Mouse (Mus musculus) megakaryocyte, adult 5-6 weeks (primary cell): ENCODE data around the gene Tmem200b. TPM values are rescaled to one million over a fixed set of nuclear protein-coding genes. Genes with fewer than 3 reads are reported as not detected.

Source experiments
- ATAC-seq: 2 replicates; pipeline ENCODE4 v1.8.0; 2016; ENCODE audit warnings: mild to moderate bottlenecking, inconsistent platforms; ENCODE audit not compliant: poor library complexity, severe bottlenecking
- total RNA-seq, 2 experiments: library from RNA; stranded (forward) in 1 of 2; stranded (reverse) in 1 of 2; fragments of 153-499, 151-499 nt in 1 of 2; fragments of 221-1000, 200-1000 nt in 1 of 2; gene quantifications; 2 replicates each; pipeline versions ENCODE4 v1.2.3 to v1.2.4; 2015 to 2017

Tmem200b gene
- total RNA-seq, 2 experiments from 2014 or later = not detected

- ATAC-seq = peak; percentile 84
Measured at GRCm38 (mm10) chr4:131910237-131910994, 11.2 kb upstream of the Tmem200b start.

GRCm38 (mm10) chr4:131911521-131911920, 10.1 kb upstream of the Tmem200b start:
- ATAC-seq = no peak

GRCm38 (mm10) chr4:131913526-131913925, 8.0 kb upstream of the Tmem200b start:
- ATAC-seq = no peak

GRCm38 (mm10) chr4:131914046-131914643, 7.4 kb upstream of the Tmem200b start:
- no peak for ATAC-seq

GRCm38 (mm10) chr4:131914891-131915469, 6.6 kb upstream of the Tmem200b start:
- ATAC-seq = no peak

GRCm38 (mm10) chr4:131915821-131916328, 5.7 kb upstream of the Tmem200b start:
- no peak for ATAC-seq

- ATAC-seq = peak; percentile 83
Measured at GRCm38 (mm10) chr4:131916425-131916824, 5.1 kb upstream of the Tmem200b start.

- no peak for ATAC-seq
Measured at GRCm38 (mm10) chr4:131917010-131917555, 4.5 kb upstream of the Tmem200b start.

- ATAC-seq = no peak
Measured at GRCm38 (mm10) chr4:131918026-131918533, 3.5 kb upstream of the Tmem200b start.

- ATAC-seq = no peak
Measured at GRCm38 (mm10) chr4:131918711-131919500, 2.7 kb upstream of the Tmem200b start.

GRCm38 (mm10) chr4:131919506-131920140, 1.9 kb upstream of the Tmem200b start:
- no peak for ATAC-seq

GRCm38 (mm10) chr4:131920141-131920594, 1.4 kb upstream of the Tmem200b start:
- ATAC-seq = no peak

GRCm38 (mm10) chr4:131920595-131921351, 798 bp upstream of the Tmem200b start:
- ATAC-seq = no peak

GRCm38 (mm10) chr4:131922404-131922803, 833 bp downstream of the Tmem200b start:
- no peak for ATAC-seq

- no peak for ATAC-seq
Measured at GRCm38 (mm10) chr4:131924096-131924810, 2.7 kb downstream of the Tmem200b start.

GRCm38 (mm10) chr4:131929146-131929545, 7.6 kb downstream of the Tmem200b start:
- ATAC-seq = no peak

- no peak for ATAC-seq
Measured at GRCm38 (mm10) chr4:131939459-131939858, 17.9 kb downstream of the Tmem200b start.

- no peak for ATAC-seq
Measured at GRCm38 (mm10) chr4:131940846-131941245, 19.3 kb downstream of the Tmem200b start.

GRCm38 (mm10) chr4:131947848-131948247, 26.3 kb downstream of the Tmem200b start:
- no peak for ATAC-seq
